Mouse (Mus musculus) right cerebral cortex, adult 18-20 months (tissue): ENCODE data around the gene Vmn2r2.

Experiments
- DNase-seq: peaks from one replicate; pipeline ENCODE4 v3.0.0; 2022; ENCODE audit warnings: mixed read lengths

Vmn2r2 gene

DNA sequence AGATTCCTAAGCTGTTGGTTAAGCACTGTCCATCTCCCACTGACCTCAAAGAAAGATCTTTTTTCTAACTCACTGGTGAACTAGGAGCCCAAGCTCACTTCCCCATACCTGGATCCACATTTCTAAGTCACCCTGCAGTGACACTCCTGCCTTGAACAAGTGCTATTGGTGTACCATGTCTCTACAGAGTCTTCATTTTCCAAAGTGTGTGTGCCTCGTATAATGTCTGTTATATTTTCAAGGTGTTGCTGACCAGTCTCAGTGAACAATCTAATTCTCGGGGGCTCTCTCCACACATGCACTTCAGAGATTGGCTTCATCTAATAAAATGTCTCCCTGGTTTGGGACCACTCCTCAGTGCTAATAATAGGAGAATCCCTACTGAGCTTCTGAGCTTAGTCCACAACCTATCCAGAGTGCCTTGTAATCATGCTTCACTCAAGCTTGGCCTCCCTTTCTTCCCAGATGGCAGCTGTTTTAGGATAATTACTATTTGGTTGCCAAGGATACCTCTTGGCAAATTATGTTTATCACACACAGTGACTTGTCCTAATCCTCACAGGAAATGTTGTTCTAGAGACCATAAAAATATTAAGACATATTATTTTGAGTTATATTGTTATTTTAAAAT is at the start of gene Vmn2r2:
Vmn2r2 (minus strand) TSS at position 51 of the 631 bp plus-strand sequence.
- DNase-seq: no peak

DNA sequence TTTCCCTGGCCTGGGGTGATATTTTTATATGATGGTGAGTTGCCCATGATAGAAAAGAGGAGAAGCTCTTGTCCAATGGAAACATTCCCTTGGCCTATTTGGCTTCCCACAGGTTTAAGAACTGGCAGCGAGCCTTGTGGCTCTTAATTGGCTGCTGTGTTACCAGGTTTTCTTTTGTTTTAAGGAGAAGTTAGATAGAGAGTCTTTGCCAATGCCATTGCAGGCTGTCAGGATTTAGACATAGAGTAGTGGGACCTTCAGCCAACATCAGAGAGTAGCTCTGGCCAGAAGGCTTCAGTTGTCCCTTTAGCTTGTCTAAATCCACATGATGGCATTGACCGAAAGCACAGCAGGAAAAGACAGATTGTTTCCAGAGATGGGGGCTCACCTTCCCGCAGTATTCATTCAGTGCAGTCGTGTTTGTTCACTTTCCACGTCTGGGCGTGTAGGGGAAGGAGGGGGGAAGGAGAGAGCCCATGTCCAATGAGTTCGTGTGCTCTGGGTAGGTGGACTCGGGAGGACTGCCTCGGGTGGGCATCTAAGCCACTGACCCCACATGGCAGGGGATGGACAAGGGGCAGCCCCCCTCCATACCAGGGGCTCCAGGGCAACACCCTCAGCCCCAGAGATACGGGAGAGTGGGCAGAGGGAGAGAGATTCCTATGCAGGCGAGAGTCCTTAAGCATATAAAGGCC is 28.2 kb downstream of the Vmn2r2 start:
- no peak for DNase-seq

- no peak for DNase-seq
These were observed 29.0 kb downstream of the Vmn2r2 start for GRCm38 (mm10) chr3:64112707-64113106.

DNA sequence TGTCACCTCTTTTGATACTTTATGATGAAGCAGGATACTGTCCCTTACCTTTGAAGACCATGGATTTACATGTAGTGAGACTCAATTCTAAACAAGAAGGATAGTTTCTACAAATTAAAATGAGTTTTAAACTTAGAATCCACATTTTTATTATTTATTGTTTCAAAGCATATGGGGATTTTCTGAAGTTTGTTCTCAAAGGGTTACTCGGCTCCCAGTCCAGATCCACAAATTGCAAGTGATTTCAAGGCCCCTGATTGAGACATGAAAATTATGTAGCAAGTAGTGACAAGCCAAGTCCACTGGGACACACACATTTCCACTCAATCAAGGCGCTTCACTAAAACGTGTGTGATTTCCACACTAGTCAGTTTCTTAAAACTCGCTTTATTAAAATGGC is 60.5 kb downstream of the Vmn2r2 start, which contains the start of gene Vmn2r1:
Vmn2r1 (plus strand) TSS at position 301 of the 400 bp plus-strand sequence.
- DNase-seq: no peak
